ENCODE assay signal across 25 mouse cellular contexts in the genomic region with DNA sequence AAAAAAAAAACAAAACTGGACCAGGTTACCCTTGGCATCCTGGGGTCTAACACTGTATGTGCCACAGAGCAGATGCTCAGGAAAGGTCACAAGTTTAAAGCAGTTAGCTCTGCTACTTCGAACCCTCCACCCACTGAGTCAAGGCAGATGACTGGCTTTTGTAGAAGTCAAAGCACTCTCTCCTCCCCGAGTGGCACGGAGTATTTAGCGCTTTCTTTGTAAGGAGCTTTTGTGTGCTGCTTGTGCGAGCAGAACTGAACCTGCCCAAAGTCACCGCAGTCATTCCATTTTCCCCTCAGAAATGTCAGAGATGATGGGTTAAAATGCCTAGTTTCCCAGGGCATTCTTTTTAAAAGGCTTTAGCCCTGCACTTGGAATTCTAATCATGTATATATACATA. TPM values are rescaled to one million over a fixed set of nuclear protein-coding genes. Genes with fewer than 3 reads are reported as not detected.
DNase-seq lines count a peak whose midpoint lies in the region; ATAC-seq and TF ChIP-seq lines count a peak whose summit lies in the region.
"Had no signal": no experiment of that assay in that cellular context is flagged by ENCODE, and none has a peak within 500 bp of the region (broad histone marks: within the 10 kb centered on the region; RNA-seq: fewer than 3 reads in every experiment).

No protein-coding gene starts in this region.

- WGBS in hindbrain, embryonic 14.5 days: 10% methylated on average over 6 of the region's 6 CpGs
- 17% methylated on average over 6 of the region's 6 CpGs for WGBS in hindbrain, embryonic 12.5 days
- 16% methylated on average over 6 of the region's 6 CpGs for WGBS in forebrain, postnatal 0 days

- no peak for TF ChIP-seq POLR2A in ES-Bruce4 (IDR thresholded peaks at IDR 0.05; ENCODE audit: insufficient read depth, low read length)

- H3K9ac ChIP-seq in hindbrain, embryonic 14.5 days: peak overlapping the region; percentile 2; the same call in 1 of the 2 replicates
- no peak overlapping the region for H3K9ac ChIP-seq in hindbrain, embryonic 12.5 days
- H3K9ac ChIP-seq in ES-Bruce4 (ENCODE audit: low read depth, poor library complexity, severe bottlenecking): no peak overlapping the region
- no peak overlapping the region for H3K9ac ChIP-seq in forebrain, postnatal 0 days
- H3K9ac ChIP-seq: intestine, embryonic 15.5 days; limb, embryonic 15.5 days; liver, embryonic 14.5 days; lung, embryonic 14.5 days had no signal

- peaks cover 30% of the 10 kb centered on the region; the same call in 1 of the 2 replicates for H3K4me1 ChIP-seq in hindbrain, embryonic 14.5 days (replicated peaks; ENCODE audit: control insufficient read depth, insufficient read depth, low read length)
- H3K4me1 ChIP-seq in hindbrain, embryonic 12.5 days: peaks cover 15% of the 10 kb centered on the region; the same call in 1 of the 2 replicates
- no peaks in the 10 kb centered on the region for H3K4me1 ChIP-seq in ES-Bruce4 (ENCODE audit: control insufficient read depth, insufficient read depth, low read length)
- no peaks in the 10 kb centered on the region for H3K4me1 ChIP-seq in forebrain, postnatal 0 days (ENCODE audit: insufficient read depth)
- H3K4me1 ChIP-seq: heart, embryonic 10.5 days; intestine, embryonic 15.5 days; limb, embryonic 15.5 days had no signal

- no peak overlapping the region for H3K4me2 ChIP-seq in hindbrain, embryonic 14.5 days (replicated peaks)
- no peak overlapping the region for H3K4me2 ChIP-seq in hindbrain, embryonic 12.5 days (replicated peaks)
- no peak overlapping the region for H3K4me2 ChIP-seq in forebrain, postnatal 0 days (ENCODE audit: low read depth)
- H3K4me2 ChIP-seq: intestine, embryonic 15.5 days; limb, embryonic 15.5 days; lung, embryonic 14.5 days had no signal

- DNase-seq in embryo, embryonic 11 days: peak; percentile 17
- no peak for DNase-seq in embryo, embryonic 9.5 days (ENCODE audit: extremely low spot score)
- DNase-seq in hindbrain, embryonic 14.5 days (ENCODE audit: low spot score): no peak
- peak; percentile 16 for DNase-seq in forebrain, postnatal 0 days
- no peak for DNase-seq in heart, postnatal 4 days
- no peak for DNase-seq in cerebellum, adult 11 months
- DNase-seq: adrenal gland, postnatal 10 days; cerebellum, adult 9-10 months; gastrocnemius, postnatal 10 days; kidney, adult 8-10 months; kidney, postnatal 10 days; left cerebral cortex, postnatal 4 days; lung, embryonic 14.5 days; right cerebral cortex, postnatal 14 days had no signal

- no peaks in the 10 kb centered on the region for H3K36me3 ChIP-seq in hindbrain, embryonic 14.5 days (replicated peaks; ENCODE audit: control insufficient read depth, insufficient read depth)
- no peaks in the 10 kb centered on the region for H3K36me3 ChIP-seq in hindbrain, embryonic 12.5 days
- no peaks in the 10 kb centered on the region for H3K36me3 ChIP-seq in ES-Bruce4 (ENCODE audit: control insufficient read depth, insufficient read depth, low read length, poor library complexity, severe bottlenecking)
- H3K36me3 ChIP-seq in forebrain, postnatal 0 days (ENCODE audit: insufficient read depth): no peaks in the 10 kb centered on the region
- H3K36me3 ChIP-seq: G1E; heart, embryonic 10.5 days; intestine, embryonic 15.5 days; limb, embryonic 15.5 days had no signal

- H3K4me3 ChIP-seq in hindbrain, embryonic 14.5 days (replicated peaks; ENCODE audit: low read length): no peak overlapping the region
- H3K4me3 ChIP-seq in hindbrain, embryonic 12.5 days: no peak overlapping the region
- no peak overlapping the region for H3K4me3 ChIP-seq in ES-Bruce4 (ENCODE audit: low read depth, low read length)
- no peak overlapping the region for H3K4me3 ChIP-seq in forebrain, postnatal 0 days (ENCODE audit: low read depth, low read length)
- H3K4me3 ChIP-seq: heart, embryonic 10.5 days; intestine, embryonic 15.5 days; left cerebral cortex, adult 2 months; limb, embryonic 15.5 days had no signal

- TF ChIP-seq EP300 in ES-Bruce4 (IDR thresholded peaks at IDR 0.05; ENCODE audit: insufficient read depth, low read depth, low read length): no peak

- H3K27ac ChIP-seq in hindbrain, embryonic 14.5 days: peak overlapping the region; percentile 30; the same call in 1 of the 2 replicates
- H3K27ac ChIP-seq in hindbrain, embryonic 12.5 days: no peak overlapping the region
- H3K27ac ChIP-seq in ES-Bruce4 (ENCODE audit: insufficient read depth, low read length): peak overlapping the region; percentile 66
- no peak overlapping the region for H3K27ac ChIP-seq in forebrain, postnatal 0 days (ENCODE audit: low read depth, low read length)
- H3K27ac ChIP-seq: heart, embryonic 10.5 days; intestine, embryonic 15.5 days; left cerebral cortex, adult 2 months; limb, embryonic 15.5 days; liver, embryonic 14.5 days had no signal

- H3K27me3 ChIP-seq in hindbrain, embryonic 14.5 days (ENCODE audit: control insufficient read depth, insufficient read depth, low read length): no peaks in the 10 kb centered on the region
- H3K27me3 ChIP-seq in hindbrain, embryonic 12.5 days: no peaks in the 10 kb centered on the region
- no peaks in the 10 kb centered on the region for H3K27me3 ChIP-seq in ES-Bruce4 (ENCODE audit: control insufficient read depth, insufficient read depth, low read length, poor library complexity, severe bottlenecking)
- no peaks in the 10 kb centered on the region for H3K27me3 ChIP-seq in forebrain, postnatal 0 days (ENCODE audit: insufficient read depth, low read length)
- H3K27me3 ChIP-seq: intestine, embryonic 15.5 days; limb, embryonic 15.5 days had no signal

- no peak for TF ChIP-seq CTCF in ES-Bruce4 (IDR thresholded peaks at IDR 0.05; ENCODE audit: low read depth, low read length)
- TF ChIP-seq CTCF in forebrain, postnatal 0 days (IDR thresholded peaks at IDR 0.05; ENCODE audit: low read depth): no peak

- ATAC-seq in hindbrain, embryonic 14.5 days (ENCODE audit: low FRiP score): no peak
- no peak for ATAC-seq in hindbrain, embryonic 12.5 days (ENCODE audit: low FRiP score)
- peak; percentile 69; the same call in 1 of the 2 replicates for ATAC-seq in forebrain, postnatal 0 days
- ATAC-seq: hindbrain, embryonic 16.5 days; intestine, embryonic 15.5 days had no signal

- H3K9me3 ChIP-seq in hindbrain, embryonic 14.5 days (ENCODE audit: control insufficient read depth, low read length): no peaks in the 10 kb centered on the region
- no peaks in the 10 kb centered on the region for H3K9me3 ChIP-seq in hindbrain, embryonic 12.5 days (replicated peaks)
- no peaks in the 10 kb centered on the region for H3K9me3 ChIP-seq in ES-Bruce4 (replicated peaks; ENCODE audit: control insufficient read depth, insufficient read depth, low read length, poor library complexity, severe bottlenecking)
- no peaks in the 10 kb centered on the region for H3K9me3 ChIP-seq in forebrain, postnatal 0 days (ENCODE audit: low read length)
- H3K9me3 ChIP-seq: G1E; heart, embryonic 10.5 days; intestine, embryonic 15.5 days; limb, embryonic 15.5 days had no signal

RNA-seq across cellular contexts. Expression of gene Dner, which starts 59.1 kb away (rescaled TPM):
- 301 and 318 TPM in 2 replicates for polyA plus RNA-seq in hindbrain, embryonic 14.5 days (2014; fragmentation: Nextera tagmentation; extraction: Ambion mirVana)
- 130 and 146 TPM in 2 replicates for polyA plus RNA-seq in hindbrain, embryonic 12.5 days (2016; fragmentation: Nextera tagmentation; extraction: Ambion mirVana)
- polyA plus RNA-seq in ES-Bruce4 (2011; ENCODE audit: insufficient read depth, insufficient read length, low read depth, missing spikeins): 9.5 and 9.7 TPM in 2 replicates
- 164 and 265 TPM in 2 replicates for total RNA-seq in forebrain, postnatal 0 days (2014; rRNA removed)
- 203 and 295 TPM in 2 replicates for polyA plus RNA-seq in forebrain, postnatal 0 days (2015; fragmentation: Nextera tagmentation; extraction: Ambion mirVana)
- total RNA-seq in heart, postnatal 4 days (2021): under 1 TPM; 0.27 to 0.86 TPM
- total RNA-seq: granulocyte monocyte progenitor cell, adult 5-6 weeks; monocyte, adult 5-6 weeks had no signal
- polyA plus RNA-seq: G1E had no signal

Comparison
In these comparisons a context has a peak if more than half of its experiments do, and no peak if none do; other contexts are left out.
1. DNase-seq: peak in embryo, embryonic 11 days (single experiment) and forebrain, postnatal 0 days (single experiment); none in embryo, embryonic 9.5 days (single experiment), hindbrain, embryonic 14.5 days (single experiment), heart, postnatal 4 days (single experiment) and cerebellum, adult 11 months (single experiment).
2. H3K27ac ChIP-seq: peak in hindbrain, embryonic 14.5 days (single experiment) and ES-Bruce4 (single experiment); none in hindbrain, embryonic 12.5 days (single experiment) and forebrain, postnatal 0 days (single experiment).
3. RNA of gene Dner, which starts 59.1 kb away (polyA plus RNA-seq): 301 to 318 TPM in hindbrain, embryonic 14.5 days, 203 to 295 TPM in forebrain, postnatal 0 days and 130 to 146 TPM in hindbrain, embryonic 12.5 days; 9.5 to 9.7 TPM in ES-Bruce4; every median in the first group is over 10 times any median in the second.